Comparison of ENCODE assay signal across 16 mouse cellular contexts in the genomic region with DNA sequence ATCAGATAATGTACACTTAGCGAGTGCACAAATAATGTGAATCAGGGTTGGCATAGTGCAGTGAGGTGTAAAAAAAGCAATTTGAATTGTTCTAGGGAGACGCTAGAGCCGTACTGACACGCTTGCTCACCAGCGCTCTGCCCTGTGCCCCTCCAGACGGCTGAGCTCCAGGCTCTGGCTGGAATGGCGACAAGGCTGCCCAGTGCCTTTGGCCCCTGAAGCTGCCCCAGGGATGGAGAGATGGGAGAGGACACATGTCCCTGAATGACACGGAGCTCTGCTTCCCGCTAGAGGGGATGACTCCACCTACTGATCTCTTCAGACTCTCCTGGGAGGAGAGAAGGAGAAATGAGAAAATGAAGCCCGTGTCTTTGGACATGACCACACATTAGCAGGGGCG.
"Had no signal": no experiment of that assay in that cellular context is flagged by ENCODE, and none has a peak within 500 bp of the region (broad histone marks: within the 10 kb centered on the region; RNA-seq: fewer than 3 reads in every experiment).

No protein-coding gene starts in this region.

- H3K9ac ChIP-seq: kidney, embryonic 15.5 days; liver, embryonic 13.5 days had no signal

- H3K36me3 ChIP-seq: kidney, embryonic 15.5 days; liver, embryonic 13.5 days had no signal

- H3K4me1 ChIP-seq: liver, embryonic 13.5 days had no signal

- H3K27ac ChIP-seq: kidney, embryonic 15.5 days; liver, embryonic 13.5 days; stomach, postnatal 0 days had no signal

- H3K4me3 ChIP-seq: kidney, embryonic 15.5 days; liver, embryonic 13.5 days had no signal

- H3K27me3 ChIP-seq: kidney, embryonic 15.5 days; liver, embryonic 13.5 days had no signal

- DNase-seq: kidney, adult 8-10 months; kidney, postnatal 10 days; kidney, postnatal 36 days; liver, embryonic 13.5 days; lung, adult 2 months; lung, postnatal 14 days; lung, postnatal 4 days; midbrain, embryonic 14.5 days; right cerebral cortex, postnatal 14 days; right cerebral cortex, postnatal 4 days; thymus, adult 2 months; thymus, postnatal 14 days; thymus, postnatal 4 days had no signal

- H3K9me3 ChIP-seq: kidney, embryonic 15.5 days; liver, embryonic 13.5 days had no signal

- H3K4me2 ChIP-seq: kidney, embryonic 15.5 days; liver, embryonic 13.5 days; midbrain, embryonic 11.5 days had no signal
